In genomic region chr8:129234027-129234733, GRCm38 (mm10) we compare ENCODE assay signal across 8 mouse cellular contexts. TPM values are rescaled to one million over a fixed set of nuclear protein-coding genes. Genes with fewer than 3 reads are reported as not detected.
DNase-seq lines count a peak whose midpoint lies in the region; ATAC-seq and TF ChIP-seq lines count a peak whose summit lies in the region.

Gene 2610044O15Rik8, minus strand, starts transcription at chr8:129234406.

- intact Hi-C loops in gastrocnemius, adult 2 months (cut with DNase I) = no loop called here
- intact Hi-C loops in left cerebral cortex, adult 2 months (cut with DNase I) = no loop called here

- 2% methylated on average over 18 of the region's 18 CpGs for WGBS in hindbrain, postnatal 0 days

- peak within 1 kb of the TSS; percentile 93 for H3K27ac ChIP-seq in gastrocnemius, adult 2 months
- peak within 1 kb of the TSS; percentile 91 for H3K27ac ChIP-seq in hindbrain, postnatal 0 days
- H3K27ac ChIP-seq in left cerebral cortex, adult 2 months = peak within 1 kb of the TSS; percentile 76

- peak; percentile 97 for ATAC-seq in common myeloid progenitor, adult 5-6 weeks (replicated peaks; ENCODE audit: low read depth, poor library complexity, severe bottlenecking)
- peak; percentile 100 for ATAC-seq in hindbrain, postnatal 0 days
- peak; percentile 93 for ATAC-seq in megakaryocyte, adult 5-6 weeks (ENCODE audit: poor library complexity, severe bottlenecking)

- no peaks in the 10 kb centered on the region for H3K9me3 ChIP-seq in hindbrain, postnatal 0 days (ENCODE audit: low read length)

- peak within 1 kb of the TSS; percentile 86 for H3K4me3 ChIP-seq in gastrocnemius, adult 2 months
- peak within 1 kb of the TSS; percentile 52 for H3K4me3 ChIP-seq in hindbrain, postnatal 0 days (ENCODE audit: low read length)
- H3K4me3 ChIP-seq in left cerebral cortex, adult 2 months = peak within 1 kb of the TSS; percentile 66

- H3K36me3 ChIP-seq in hindbrain, postnatal 0 days (ENCODE audit: insufficient read depth, low read length) = no peaks in the 10 kb centered on the region

- H3K27me3 ChIP-seq in hindbrain, postnatal 0 days (ENCODE audit: insufficient read depth, low read length) = no peaks in the 10 kb centered on the region

- peak within 1 kb of the TSS; percentile 58 for H3K9ac ChIP-seq in hindbrain, postnatal 0 days (replicated peaks; ENCODE audit: low read length)

- no peaks in the 10 kb centered on the region for H3K4me1 ChIP-seq in hindbrain, postnatal 0 days (ENCODE audit: insufficient read depth, low read length)

- DNase-seq in ZHBTc4 (ENCODE audit: low read depth, low spot score) = peak; percentile 91
- DNase-seq in gastrocnemius, adult 2 months = peak; percentile 90
- DNase-seq in hindbrain, postnatal 0 days (ENCODE audit: low spot score) = peak; percentile 89
- peak; percentile 80 to 83 for DNase-seq in left cerebral cortex, adult 2 months (ENCODE audit: extremely low spot score in 1 of 2, low spot score in 2 of 2)
- DNase-seq in right cerebral cortex, adult 2 months (ENCODE audit: low spot score in 2 of 2) = peak; percentile 90 to 94
- DNase-seq in urinary bladder, postnatal 14 days (ENCODE audit: low spot score) = peak; percentile 86

- H3K4me2 ChIP-seq in hindbrain, postnatal 0 days (ENCODE audit: low read depth, low read length) = peak within 1 kb of the TSS; percentile 66

- TF ChIP-seq CTCF in gastrocnemius, adult 2 months (IDR thresholded peaks at IDR 0.05) = no peak
- no peak for TF ChIP-seq CTCF in hindbrain, postnatal 0 days (IDR thresholded peaks at IDR 0.05; ENCODE audit: low read depth)
- no peak; the same call in 1 of the 2 replicates for TF ChIP-seq CTCF in left cerebral cortex, adult 2 months (IDR thresholded peaks at IDR 0.05)

RNA-seq across cellular contexts. Expression of gene 2610044O15Rik8, which starts in this region (rescaled TPM):
- 23.7 and 34.7 TPM in 2 replicates for total RNA-seq in common myeloid progenitor, adult 5-6 weeks (2017)
- 10 to 100 TPM; 16.8 to 25.0 TPM for total RNA-seq in gastrocnemius, adult 2 months (2021)
- 7.5 and 19.1 TPM in 2 replicates for total RNA-seq in hindbrain, postnatal 0 days (2014; rRNA removed)
- 16.9 and 17.9 TPM in 2 replicates for polyA plus RNA-seq in hindbrain, postnatal 0 days (2015; fragmentation: Nextera tagmentation; extraction: Ambion mirVana)
- total RNA-seq in left cerebral cortex, adult 2 months (2021) = 10 to 100 TPM; 21.8 to 23.2 TPM
- total RNA-seq in megakaryocyte, adult 5-6 weeks (2015) = 11.2 and 12.6 TPM in 2 replicates
- total RNA-seq in megakaryocyte, adult 5-6 weeks (2017) = 11.1 and 17.5 TPM in 2 replicates

Comparison
In these comparisons a context has a peak if more than half of its experiments do, and no peak if none do; other contexts are left out.
1. Peak in every context shown above with its lines: DNase-seq, ATAC-seq, H3K4me3 ChIP-seq and H3K27ac ChIP-seq.